Mouse (Mus musculus) forelimb bud, embryonic 11.5 days (tissue): Measurements from ENCODE around the gene Plin4.
"Not testable (repeated sequence)": the region's sequence is repeated elsewhere in the genome, so short reads cannot be mapped to it uniquely, and the experiment has no call there.

Experiments
- DNase-seq: peaks from one replicate; pipeline ENCODE4 v3.0.0-alpha.2; 2012; ENCODE audit warnings: low read depth, low spot score

Plin4 gene

DNA sequence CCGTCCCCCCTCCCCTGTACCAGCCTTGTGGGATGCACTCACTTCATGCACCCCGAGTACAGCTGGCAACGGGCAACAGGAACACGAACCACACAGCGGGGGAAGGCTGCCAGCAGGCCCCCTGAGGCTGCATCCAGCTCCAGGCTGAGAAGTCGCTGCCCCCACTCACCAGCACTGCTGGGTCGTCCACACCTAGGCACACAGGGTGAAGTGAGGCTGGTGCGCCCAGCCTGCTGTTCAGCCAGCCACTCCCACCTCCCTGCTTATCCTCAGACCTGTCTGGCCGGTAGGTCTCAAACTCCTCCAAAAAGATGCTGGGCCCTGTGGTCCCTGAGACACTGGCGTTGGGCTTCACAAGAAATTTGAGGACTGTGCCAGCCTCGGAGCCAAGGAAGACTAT, 16.6 kb upstream of the Plin4 start:
- no peak for DNase-seq

DNA sequence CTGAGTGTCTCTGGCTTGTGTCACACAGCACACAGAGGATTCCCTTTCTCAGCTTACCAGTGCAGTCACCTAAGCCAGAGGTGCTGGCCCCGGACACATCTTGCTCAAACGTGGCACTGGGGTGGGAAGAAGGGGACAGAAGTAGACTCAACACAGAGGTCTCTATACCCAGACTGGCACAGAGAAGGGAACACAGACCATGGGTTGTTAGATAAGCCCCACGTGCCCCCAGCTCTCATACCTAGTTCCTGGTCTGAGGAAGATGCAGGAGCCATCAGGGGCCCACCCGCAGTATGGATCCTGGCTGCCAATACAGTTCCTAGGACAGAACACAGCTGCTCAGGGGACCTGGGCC, 15.7 kb upstream of the Plin4 start:
- DNase-seq, result no peak

DNA sequence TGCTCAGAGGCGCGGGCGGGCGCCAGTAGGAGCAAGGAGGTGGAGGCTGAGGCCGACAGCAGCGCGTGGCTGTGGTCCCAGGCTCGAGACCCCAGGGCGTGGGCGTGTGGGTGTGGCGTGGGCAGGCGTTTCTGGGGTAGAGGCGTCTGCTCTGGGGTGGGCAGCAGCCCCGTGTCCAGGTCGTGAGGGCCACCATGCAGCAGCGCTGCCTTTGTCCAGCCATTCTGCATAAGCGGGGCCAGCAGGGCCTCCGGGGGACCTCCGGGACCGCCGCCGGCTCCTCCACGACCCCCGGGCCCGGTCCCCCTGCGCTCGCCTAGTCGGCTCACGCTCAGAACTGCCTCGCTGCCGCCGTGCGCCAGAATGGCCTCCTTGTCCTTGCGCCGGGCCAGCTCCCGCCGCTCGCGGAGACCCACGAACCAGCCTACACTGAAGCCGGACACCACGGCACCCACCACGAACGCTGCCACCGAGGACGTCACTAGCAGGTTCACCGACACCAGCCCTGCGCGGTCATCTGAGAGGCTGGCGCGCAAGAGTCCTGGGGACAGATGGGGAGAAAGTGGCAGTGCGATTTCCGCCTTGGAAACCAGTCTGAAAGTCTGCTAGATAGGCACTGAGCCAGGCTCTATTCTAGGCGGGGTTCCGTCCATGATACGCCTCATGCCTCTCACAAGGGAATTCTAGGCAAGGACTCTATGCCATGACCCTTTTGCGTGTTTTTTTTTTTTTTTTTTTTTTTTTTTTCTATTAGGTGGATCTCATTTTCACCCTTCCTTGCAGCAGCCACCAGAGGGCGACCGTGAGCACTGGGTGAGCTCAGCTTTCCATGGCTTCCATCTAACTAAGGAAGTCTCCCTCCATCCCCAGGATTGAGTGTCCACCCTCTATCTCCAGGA, 15.0 kb upstream of the Plin4 start:
- DNase-seq, result peak; percentile 71

DNA sequence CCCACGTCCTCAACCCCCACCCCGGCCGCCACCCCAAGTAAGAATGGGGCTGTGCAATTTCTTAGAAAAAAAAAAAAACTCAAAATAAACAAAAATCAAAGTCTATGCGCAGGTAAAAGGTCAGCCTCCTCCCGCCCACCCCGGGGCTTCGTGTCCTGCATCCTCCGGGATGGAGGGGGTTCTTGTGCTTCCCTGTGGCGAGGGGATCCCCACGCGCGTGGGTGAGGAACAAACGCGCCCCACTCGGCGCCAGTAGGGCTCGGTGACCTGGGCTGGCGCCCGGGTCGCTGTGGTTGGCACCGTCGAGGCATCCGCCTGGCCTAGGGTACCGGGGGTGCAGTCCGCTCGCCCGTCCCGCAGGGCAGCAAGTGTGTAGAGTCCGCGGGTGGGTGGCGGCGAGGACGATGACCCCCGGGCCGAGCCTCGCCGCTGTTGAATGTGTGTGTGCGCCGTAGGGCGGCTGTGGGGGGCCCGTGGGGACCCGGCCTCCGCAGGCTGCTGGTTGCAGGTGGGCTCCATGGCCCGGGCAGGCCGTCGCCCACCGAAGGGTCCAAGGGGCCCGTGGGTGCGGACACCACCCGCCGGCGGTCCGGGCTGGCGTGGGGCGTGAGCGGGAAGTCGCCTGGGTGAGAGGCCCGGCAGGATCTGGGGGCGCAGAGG, 14.2 kb upstream of the Plin4 start:
- no peak for DNase-seq

DNA sequence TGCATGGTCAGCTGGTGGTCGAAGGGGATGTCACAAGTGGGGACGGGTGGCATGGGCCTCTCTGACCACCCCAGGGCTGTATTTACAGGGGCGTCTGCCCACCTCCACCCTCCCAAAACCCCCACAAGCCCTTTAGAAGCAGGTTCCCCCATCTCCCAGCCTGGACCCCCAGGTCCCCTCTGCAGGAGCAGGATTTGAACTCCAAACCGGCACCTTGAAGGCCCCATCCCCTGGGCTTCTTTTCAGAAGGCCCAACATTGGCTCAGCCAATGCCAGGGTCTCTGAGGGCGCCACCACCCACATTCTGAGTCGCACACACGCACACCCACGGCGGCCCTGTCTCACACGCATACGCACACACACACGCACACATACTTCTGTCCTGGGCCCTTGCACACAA, 13.6 kb upstream of the Plin4 start:
- no peak for DNase-seq

DNA sequence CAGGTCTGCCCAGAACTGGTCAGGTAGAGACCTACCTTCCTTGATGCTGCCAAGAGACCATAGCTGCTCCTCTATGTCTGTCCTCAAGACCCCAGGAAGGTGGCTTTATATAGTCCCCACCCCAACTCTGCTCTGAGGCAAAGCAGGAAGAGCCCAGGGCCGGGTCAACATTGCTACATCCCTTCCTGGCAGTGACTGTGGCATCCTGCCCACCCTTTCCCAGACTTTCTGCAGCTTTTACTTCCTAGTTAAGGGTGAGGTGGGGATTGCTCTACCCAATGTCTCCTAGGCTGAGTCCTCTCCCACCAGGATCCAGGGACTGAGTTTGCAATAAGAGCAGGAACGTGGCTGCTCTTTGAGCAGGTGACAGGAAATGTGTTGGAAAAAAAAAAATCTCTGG, 12.2 kb upstream of the Plin4 start, which contains the start of gene Lrg1:
TSS of gene Lrg1 (minus strand) at position 176 of the 400 bp plus-strand sequence.
- no peak for DNase-seq

DNA sequence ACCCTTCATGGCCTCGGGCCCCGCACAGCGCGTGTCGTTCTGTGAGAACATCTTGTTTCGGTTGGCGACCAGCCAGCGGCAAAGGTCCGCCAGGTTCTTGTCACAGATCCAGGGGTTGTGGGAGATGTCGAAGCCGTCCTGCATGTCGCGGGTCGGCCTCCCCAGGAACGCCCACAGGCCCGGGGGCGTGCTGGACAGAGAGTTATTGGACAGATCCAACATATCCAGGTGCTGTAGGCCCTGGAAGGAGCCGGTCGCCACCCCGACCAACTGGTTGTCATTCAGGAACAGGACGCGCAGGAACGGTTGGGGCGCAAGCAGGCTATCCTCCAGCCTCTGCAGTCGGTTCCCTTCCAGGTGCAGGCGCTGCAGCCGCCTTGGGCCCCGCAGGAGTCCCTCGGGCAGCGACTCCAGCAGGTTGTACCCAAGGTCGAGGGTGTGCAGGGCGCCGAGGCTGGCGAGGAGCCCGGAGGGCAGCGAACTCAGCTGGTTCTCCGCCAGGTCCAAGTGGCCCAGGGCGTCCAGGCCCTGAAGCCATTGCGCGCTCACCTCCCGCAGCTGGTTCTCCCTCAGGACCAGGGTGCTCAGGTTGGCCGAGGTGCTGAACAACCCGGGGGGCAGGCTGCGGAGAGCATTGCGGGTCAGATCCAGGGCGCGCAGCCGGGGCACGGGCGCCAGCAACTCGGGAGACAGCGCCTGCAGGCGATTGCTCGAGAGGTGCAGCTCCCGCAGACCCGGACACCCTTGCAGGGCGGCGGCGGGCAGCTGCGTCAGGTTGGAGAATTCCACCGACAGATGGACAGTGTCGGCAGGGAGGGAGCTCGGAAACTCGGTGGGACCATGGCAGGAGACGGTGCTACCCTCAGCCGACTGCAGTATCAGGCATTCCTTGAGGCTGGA, 10.6 kb upstream of the Plin4 start:
- DNase-seq, result no peak

DNA sequence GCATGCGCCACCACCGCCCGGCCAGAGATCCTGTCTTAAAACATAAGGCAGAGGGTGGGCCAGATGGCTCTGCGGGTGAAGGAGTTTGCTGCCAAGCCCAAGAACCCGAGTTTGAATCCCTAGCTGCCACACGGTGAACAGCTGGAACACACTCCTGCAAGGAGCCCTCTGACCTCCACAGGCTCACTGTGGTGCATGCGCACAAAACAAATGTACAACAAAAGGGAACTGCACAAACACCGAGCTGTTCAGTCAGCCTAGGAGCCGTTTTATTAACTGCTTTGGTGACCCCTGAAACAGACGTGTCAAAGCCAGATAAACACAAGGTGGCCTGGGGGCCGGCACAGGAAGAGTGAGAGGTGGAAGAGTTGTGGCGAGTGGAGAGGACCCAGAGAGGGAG, 9.8 kb upstream of the Plin4 start:
- DNase-seq, result no peak

DNA sequence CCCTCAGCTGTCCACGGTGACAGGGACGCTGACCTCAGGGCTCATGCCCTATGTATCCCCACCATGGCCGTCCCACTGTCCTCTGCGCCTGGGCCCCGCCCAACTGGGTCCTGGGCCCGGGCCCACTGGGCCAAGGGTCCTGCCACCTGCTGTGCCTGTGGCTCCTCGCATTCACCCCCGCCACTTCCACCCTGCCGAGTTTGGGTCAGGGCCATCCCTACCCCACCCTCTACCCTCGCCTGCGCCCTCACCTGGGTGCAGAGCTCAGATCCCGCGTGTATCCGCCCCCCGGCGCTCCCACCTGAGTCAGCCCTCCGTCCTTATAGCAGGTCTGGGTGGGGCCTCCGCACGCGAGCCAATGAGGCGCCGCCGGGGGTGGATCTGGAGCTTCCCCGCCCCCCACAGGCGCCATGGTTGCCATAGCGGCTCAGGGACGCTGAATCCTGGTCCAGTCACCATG, 7.7 kb upstream of the Plin4 start, which contains the start of gene Plin5:
TSS of gene Plin5 (minus strand) at position 346 of the 460 bp plus-strand sequence.
- DNase-seq, result peak; percentile 26

DNA sequence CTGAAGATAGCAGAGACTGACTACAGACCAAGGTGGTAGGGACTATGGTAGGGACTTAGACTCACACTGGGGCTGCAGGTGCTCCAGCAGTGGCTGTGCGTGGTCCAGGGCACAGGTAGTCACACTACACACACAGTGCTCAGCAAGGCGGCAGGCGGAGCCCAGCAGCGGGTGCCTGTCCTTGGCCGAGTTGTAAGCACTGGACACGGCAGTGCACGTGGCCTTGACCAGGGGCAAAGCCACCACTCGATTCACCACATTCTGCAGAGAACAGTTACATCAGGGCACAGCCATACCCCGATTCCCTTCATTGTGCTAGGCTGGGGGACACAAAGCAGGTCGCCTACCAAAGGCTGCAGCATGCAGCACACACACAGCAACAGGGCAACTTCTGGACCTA, 6.6 kb upstream of the Plin4 start:
- no peak for DNase-seq

DNA sequence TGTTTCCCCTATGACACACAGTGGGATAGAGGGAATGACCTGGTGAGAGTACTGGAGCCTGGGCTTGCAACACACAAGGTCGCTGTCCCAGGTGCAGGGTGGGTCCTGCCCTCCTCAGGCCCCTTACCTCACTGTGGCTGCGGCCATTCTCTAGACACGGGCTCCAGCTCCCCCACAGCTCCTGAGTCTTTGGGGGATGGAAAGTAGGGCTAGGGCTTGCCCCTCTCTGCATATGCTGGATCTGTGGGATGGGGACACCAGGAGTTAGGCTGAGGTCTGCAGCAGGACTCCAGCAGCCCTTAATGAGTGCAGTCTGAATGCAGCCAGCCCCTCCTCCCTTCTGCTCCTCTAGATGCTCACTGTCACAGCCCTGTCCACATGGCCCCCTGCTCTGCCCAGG, 3.1 kb upstream of the Plin4 start:
- DNase-seq, result no peak

DNA sequence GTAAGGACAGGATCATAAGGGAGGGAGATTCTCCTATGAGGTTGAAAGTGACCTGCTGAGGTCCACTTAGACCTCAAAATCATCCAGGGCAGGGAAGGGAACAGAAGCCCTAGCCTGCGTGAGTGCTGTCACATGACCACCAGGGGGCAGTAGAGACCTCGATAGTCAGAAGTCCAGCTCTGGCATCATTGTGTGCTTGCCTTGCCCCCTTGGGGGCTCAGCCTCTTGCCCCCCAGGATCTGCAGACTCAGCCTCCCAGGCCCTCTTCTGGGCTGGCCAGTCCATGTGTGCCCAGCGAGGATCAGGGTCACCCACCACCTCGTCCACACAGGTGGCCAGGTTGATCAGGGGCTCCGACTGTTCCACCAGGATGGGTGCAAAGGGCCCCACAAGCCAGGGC, 2.3 kb upstream of the Plin4 start:
- DNase-seq, result peak; percentile 77

DNA sequence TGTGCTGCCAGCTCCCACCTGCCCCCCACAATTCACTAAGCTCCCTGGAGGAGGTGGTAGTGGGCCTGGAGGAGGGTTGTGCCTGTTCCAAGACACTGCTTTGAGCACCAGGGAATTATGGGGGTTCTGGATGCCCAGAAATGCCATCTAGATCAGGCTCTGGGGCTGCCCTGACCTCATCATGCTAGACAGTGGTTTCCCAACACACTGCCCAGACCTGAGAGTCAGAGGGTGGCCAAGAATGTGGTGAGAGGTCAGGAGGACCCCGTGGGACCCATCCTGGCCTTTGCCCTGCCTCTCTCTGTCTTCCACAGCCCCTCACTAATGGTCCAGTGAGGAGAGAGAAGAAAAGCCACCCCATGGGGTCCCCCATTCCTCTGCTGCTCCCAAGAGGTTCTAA, 1.4 kb upstream of the Plin4 start:
- no peak for DNase-seq

DNA sequence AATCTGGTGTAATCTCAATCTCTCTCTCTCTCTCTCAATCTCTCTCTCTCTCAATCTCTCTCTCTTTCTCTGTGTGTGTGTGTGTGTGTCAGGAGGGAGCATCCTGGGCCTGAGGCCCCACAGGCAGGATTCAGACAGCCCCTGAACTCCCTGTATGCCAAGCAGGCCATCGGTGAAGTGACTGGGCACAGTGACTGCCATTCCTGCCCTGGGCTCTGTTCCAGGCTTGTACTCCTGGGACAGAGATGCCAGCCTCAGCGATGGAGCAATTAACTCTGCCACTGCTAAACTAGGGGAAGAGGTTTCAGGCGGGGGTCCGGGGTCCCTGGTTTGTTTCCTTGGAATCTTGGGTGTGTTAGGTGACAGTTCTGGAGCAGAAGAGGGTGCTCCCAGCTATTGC, 968 bp upstream of the Plin4 start:
- no peak for DNase-seq

DNA sequence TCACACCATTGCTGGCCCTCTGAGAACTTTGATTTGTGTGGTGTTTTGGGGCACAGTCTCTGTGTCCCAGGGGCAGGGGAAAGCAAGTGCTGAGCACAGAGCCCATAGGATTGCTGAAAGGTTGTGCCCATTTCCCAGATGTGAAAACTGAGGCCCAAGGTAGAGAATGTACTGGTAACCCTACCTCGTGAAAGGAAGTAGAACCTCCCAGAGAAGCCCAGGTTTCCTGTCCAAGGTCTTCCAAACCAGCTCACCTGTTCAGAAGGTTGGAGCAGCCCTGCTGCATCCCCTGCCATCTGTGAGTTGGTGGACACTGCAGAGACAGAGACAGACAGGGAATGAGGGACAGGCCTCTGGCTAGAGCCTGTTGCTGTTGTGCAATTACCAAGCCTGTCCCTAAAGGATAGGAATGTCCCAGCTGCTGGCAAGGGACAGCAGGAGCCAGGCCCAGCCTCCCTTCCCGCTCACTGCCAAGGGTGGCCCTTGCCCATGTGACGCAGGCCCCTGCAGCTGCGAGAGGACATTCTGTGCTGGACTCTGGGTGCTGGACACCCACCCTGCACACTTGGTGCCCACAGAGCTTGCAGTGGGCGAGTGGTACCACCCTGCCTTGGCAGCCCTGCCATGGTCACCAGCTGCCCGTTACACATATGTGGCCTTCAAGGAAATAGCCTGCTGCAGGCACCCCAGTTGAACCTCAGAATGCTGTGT, 1.1 kb downstream of the Plin4 start:
- DNase-seq, result no peak

DNA sequence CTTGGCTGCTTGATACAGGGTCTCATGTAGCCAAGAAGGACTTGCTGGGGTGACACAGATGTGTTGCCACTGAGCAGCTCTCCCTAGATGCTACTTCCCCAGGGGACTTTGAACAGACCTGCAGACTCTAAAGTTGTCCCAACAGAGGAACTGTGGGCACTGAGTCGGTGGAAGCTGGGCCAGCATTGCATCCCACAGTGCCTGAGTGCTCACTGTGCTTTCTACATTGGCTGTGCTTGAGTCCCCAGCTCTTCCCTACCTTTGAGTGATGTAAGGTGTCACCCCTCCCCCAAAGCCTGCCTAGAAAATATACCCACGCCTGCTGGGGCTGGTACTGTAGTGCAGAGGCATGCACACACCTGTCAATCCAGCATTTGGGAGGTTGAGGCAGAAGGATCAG, 1.9 kb downstream of the Plin4 start:
- DNase-seq, result no peak

DNA sequence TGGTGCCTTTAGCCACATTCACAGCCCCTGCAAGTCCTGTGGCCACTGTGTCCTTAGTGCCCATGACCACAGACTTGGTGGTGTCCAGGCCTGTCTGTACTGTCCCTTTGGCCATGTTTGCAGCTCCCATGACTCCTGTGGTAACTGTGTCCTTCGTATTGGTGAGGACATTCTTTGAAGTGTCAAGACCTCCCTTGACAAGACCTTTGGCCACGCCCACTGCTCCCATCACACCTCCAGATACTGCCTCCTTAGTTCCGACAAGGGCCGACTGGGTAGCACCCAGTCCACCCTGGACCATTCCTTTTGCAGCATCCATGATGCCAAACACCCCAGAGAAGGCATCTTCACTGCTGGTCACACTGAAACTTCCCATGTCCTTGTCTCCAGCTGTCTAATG, 2.6 kb downstream of the Plin4 start:
- DNase-seq, result no peak

DNA sequence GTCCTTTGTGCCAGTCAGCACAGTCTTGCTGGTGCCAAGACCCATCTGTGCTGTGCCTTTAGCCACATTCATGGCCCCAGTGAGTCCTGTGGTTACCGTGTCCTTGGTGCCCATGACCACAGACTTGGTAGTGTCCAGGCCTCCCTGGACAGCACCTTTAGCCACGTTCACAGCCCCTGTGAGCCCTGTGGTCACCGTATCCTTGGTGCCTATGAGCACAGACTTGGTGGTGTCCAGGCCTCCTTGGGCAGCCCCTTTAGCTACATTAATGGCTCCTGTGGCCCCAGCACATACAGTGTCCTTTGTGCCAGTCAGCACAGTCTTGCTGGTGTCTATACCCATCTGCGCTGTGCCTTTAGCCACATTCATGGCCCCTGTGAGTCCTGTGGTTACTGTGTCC, 3.2 kb downstream of the Plin4 start:
- DNase-seq, result not testable (repeated sequence)

DNA sequence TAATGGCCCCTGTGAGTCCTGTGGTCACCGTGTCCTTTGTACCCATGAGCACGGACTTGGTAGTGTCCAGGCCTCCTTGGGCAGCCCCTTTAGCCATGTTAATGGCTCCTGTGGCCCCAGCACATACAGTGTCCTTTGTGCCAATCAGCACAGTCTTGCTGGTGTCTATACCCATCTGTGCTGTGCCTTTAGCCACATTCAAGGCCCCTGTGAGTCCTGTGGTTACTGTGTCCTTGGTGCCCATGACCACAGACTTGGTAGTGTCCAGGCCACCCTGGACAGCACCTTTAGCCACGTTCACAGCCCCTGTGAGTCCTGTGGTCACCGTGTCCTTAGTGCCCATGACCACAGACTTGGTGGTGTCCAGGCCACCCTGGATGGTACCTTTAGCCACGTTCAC, 4.8 kb downstream of the Plin4 start:
- not testable (repeated sequence) for DNase-seq

DNA sequence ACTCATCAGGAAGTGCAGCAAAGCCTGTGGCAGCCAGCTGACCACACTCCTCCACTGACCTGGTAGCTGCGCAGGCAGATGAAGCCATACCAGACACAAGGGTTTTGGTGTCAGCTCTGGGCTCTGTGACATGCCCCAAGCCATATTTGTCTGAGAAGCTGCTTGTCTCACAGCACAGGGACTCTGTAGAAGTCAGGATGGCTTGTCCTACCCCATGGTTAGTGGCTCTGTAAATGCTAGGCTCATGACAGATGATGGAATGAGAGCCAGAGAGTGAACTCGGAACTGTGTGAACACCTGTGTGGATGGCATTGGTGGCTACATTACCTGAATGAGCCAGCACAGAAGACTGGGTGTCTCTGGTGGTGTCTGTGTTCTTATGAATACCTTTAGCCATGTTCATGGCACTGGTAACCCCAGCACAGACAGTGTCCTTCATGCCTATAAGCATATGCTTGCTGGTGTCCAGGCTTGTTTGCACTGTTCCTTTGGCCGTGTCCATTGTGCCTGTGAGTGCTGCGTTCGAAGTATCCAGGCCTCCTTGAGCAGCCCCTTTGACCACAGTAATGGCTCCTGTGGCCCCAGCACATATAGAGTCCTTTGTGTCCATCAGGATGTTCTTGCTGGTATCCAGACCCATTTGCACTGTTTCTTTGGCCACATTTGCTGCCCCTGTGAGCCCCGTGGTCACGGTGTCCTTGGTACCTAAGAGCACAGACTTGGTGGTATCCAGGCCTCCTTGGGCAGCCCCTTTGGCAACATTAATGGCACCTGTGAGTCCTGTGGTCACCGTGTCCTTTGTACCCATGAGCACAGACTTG, 5.9 kb downstream of the Plin4 start:
- no peak for DNase-seq
